Mouse (Mus musculus): ENCODE data around the gene Rbm14. TPM values are rescaled to one million over a fixed set of nuclear protein-coding genes. Genes with fewer than 3 reads are reported as not detected.
A peak's percentile ranks its signal among the peaks of the same experiment; 100 is the strongest.

Rbm14 gene
- total and polyA plus RNA-seq, 2 experiments from 2014 or later: 37.5 to 45.6 TPM

DNA sequence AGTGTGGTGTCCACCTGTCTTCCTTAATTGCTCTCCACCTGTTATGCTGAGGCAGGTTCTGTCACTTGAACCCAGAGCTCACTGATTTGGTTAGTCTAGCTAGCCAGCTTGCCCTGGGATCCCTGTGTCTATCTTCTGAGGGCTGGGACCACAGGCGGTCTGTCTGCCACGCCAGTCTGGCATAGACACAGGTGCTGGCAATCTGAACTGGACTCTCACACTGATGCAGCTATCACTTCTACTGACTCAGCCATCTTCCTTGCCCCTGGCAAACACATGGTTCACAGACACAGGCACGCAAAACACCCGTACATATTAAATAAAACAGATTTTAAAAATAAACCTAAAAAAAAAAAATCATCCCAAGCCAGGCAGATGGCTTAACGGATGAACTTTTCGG, 25.6 kb upstream of the Rbm14 start:
- no peak overlapping the region for H3K27ac ChIP-seq
- no peak for DNase-seq (ENCODE audit: low spot score)
- no peaks in the 10 kb centered on the region; the same call in 1 of the 2 replicates for H3K36me3 ChIP-seq (ENCODE audit: insufficient read depth, low read length)
- H3K4me3 ChIP-seq (ENCODE audit: low read length): no peak overlapping the region
- WGBS: 86% methylated on average over 6 of the region's 6 CpGs
- peaks cover 6% of the 10 kb centered on the region; the same call in 1 of the 2 replicates for H3K4me1 ChIP-seq (ENCODE audit: insufficient read depth, low read length)
- no peak overlapping the region for H3K9ac ChIP-seq (replicated peaks; ENCODE audit: low read length)
- no peak for ATAC-seq
- H3K9me3 ChIP-seq (ENCODE audit: low read length): no peaks in the 10 kb centered on the region
- no peak overlapping the region for H3K4me2 ChIP-seq (ENCODE audit: low read depth, low read length)
- H3K27me3 ChIP-seq (ENCODE audit: insufficient read depth, low read length): peaks cover 13% of the 10 kb centered on the region; the same call in 1 of the 2 replicates
- no peak for TF ChIP-seq CTCF (IDR thresholded peaks at IDR 0.05; ENCODE audit: low read depth)

DNA sequence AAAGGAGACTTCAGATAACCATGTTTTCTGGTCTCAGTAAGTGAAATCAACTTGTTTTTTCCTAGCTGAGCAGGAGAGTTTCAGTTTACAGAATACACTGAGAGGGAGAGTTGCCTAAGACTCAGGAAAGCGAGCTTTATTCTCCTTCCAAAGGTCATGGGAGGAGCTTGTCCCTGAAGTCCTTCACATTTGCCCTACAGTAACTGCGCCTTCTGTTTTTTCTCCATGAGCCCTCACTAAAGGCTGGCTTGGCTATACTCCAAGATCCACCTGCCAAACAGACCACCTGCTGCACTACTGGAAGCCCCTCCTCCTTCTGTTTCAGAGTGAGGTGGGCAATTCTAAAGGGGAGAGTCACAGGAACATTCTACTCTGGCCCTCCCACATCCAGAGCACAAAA, 24.7 kb upstream of the Rbm14 start:
- Histone ChIP-seq H3K27ac (no peak overlapping the region), H3K4me1 (ENCODE audit: insufficient read depth, low read length) (peaks cover 6% of the 10 kb centered on the region; the same call in 1 of the 2 replicates), H3K9ac (replicated peaks; ENCODE audit: low read length) (no peak overlapping the region), H3K9me3 (ENCODE audit: low read length) (no peaks in the 10 kb centered on the region), H3K4me3 (ENCODE audit: low read length) (no peak overlapping the region), H3K36me3 (ENCODE audit: insufficient read depth, low read length) (no peaks in the 10 kb centered on the region; the same call in 1 of the 2 replicates), H3K4me2 (ENCODE audit: low read depth, low read length) (no peak overlapping the region), H3K27me3 (ENCODE audit: insufficient read depth, low read length) (peaks cover 11% of the 10 kb centered on the region; the same call in 1 of the 2 replicates)
- 72% methylated on average over 2 of the region's 2 CpGs for WGBS
- TF ChIP-seq CTCF (IDR thresholded peaks at IDR 0.05; ENCODE audit: low read depth): no peak
- no peak for DNase-seq (ENCODE audit: low spot score)
- ATAC-seq: no peak

- no peak overlapping the region for H3K4me3 ChIP-seq (ENCODE audit: low read length)
- no peak overlapping the region for H3K9ac ChIP-seq (replicated peaks; ENCODE audit: low read length)
- DNase-seq (ENCODE audit: low spot score): no peak
- peaks cover 9% of the 10 kb centered on the region; the same call in 1 of the 2 replicates for H3K4me1 ChIP-seq (ENCODE audit: insufficient read depth, low read length)
- no peaks in the 10 kb centered on the region for H3K9me3 ChIP-seq (ENCODE audit: low read length)
- H3K4me2 ChIP-seq (ENCODE audit: low read depth, low read length): no peak overlapping the region
- WGBS: 80% methylated on average over 8 of the region's 8 CpGs
- ATAC-seq: no peak
- H3K36me3 ChIP-seq (ENCODE audit: insufficient read depth, low read length): no peaks in the 10 kb centered on the region; the same call in 1 of the 2 replicates
- TF ChIP-seq CTCF (IDR thresholded peaks at IDR 0.05; ENCODE audit: low read depth): no peak
- H3K27me3 ChIP-seq (ENCODE audit: insufficient read depth, low read length): no peaks in the 10 kb centered on the region
- no peak overlapping the region for H3K27ac ChIP-seq
Observed at GRCm38 (mm10) chr19:4833977-4834376, 22.5 kb upstream of the Rbm14 start.

DNA sequence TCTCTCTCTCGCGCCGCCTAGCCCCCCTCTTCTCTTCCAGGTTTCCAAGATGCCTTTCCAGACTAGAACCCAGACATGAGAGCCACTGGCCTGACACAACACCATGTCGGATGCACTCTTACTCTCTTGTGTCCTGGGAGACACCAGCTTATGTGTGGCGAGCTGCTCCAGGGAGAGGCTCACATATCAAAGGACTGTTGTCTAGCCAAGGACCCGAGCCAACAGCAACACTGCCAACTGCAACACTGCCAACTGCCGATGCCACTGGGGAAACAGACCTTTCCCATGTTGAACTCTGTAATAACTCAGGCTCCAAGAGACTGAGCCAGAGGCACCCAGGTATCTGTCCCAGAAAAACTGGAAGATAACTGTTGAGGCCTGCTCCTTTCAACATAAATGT, 17.7 kb upstream of the Rbm14 start:
- Histone ChIP-seq H3K4me3 (ENCODE audit: low read length) (no peak overlapping the region), H3K36me3 (ENCODE audit: insufficient read depth, low read length) (peaks cover 8% of the 10 kb centered on the region; the same call in 1 of the 2 replicates), H3K9me3 (ENCODE audit: low read length) (no peaks in the 10 kb centered on the region), H3K4me2 (ENCODE audit: low read depth, low read length) (no peak overlapping the region), H3K27me3 (ENCODE audit: insufficient read depth, low read length) (no peaks in the 10 kb centered on the region), H3K9ac (replicated peaks; ENCODE audit: low read length) (no peak overlapping the region), H3K27ac (0 out of 2 replicates have a peak overlapping the region, but pooled peaks have one; percentile 15), H3K4me1 (ENCODE audit: insufficient read depth, low read length) (0 out of 2 replicates have a peak, but pooled peaks cover 3% of the 10 kb centered on the region)
- 0 out of 2 replicates have a peak, but pooled peaks have one; percentile 4 for TF ChIP-seq CTCF (IDR thresholded peaks at IDR 0.05; ENCODE audit: low read depth)
- ATAC-seq: peak; percentile 76
- peak; percentile 70 for DNase-seq (ENCODE audit: low spot score)
- WGBS: 45% methylated on average over 7 of the region's 7 CpGs

GRCm38 (mm10) chr19:4828444-4829114, 17.1 kb upstream of the Rbm14 start:
- ATAC-seq (no peak), DNase-seq (ENCODE audit: low spot score) (no peak)
- Histone ChIP-seq H3K4me2 (ENCODE audit: low read depth, low read length) (no peak overlapping the region), H3K4me3 (ENCODE audit: low read length) (no peak overlapping the region), H3K27me3 (ENCODE audit: insufficient read depth, low read length) (no peaks in the 10 kb centered on the region), H3K4me1 (ENCODE audit: insufficient read depth, low read length) (0 out of 2 replicates have a peak, but pooled peaks cover 3% of the 10 kb centered on the region), H3K9me3 (ENCODE audit: low read length) (no peaks in the 10 kb centered on the region), H3K27ac (no peak overlapping the region), H3K36me3 (ENCODE audit: insufficient read depth, low read length) (peaks cover 8% of the 10 kb centered on the region; the same call in 1 of the 2 replicates), H3K9ac (replicated peaks; ENCODE audit: low read length) (no peak overlapping the region)
- 65% methylated on average over 16 of the region's 16 CpGs for WGBS
- TF ChIP-seq CTCF (IDR thresholded peaks at IDR 0.05; ENCODE audit: low read depth): no peak

DNA sequence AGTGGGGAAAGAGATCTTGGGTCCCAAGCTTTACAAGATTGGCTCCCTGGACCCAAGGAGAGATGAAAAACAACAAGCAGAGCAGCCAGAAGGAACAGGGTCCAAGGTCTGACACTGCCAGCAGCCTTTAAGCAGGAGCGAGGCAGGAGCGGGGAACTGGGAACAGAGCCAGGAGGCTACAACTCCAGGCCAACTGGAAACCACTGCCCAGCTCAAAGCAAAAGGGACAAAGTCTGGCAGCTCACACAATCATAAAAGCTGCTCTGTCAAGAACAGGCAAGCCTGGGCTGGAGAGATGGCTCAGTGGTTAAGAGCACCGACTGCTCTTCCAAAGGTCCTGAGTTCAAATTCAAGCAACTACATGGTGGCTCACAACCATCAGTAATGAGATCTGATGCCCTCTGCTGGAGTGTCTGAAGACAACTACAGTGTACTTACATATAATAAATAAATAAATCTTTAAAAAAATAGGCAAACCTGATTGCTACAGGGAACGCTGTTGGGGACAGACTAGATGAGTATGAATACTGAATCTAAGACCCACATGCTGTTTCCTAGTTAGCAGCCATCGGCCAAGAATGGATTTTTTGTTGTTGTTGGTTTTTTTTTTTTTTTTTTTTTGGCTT, 9.4 kb upstream of the Rbm14 start:
- no peaks in the 10 kb centered on the region for H3K27me3 ChIP-seq (ENCODE audit: insufficient read depth, low read length)
- H3K4me2 ChIP-seq (ENCODE audit: low read depth, low read length): no peak overlapping the region
- H3K36me3 ChIP-seq (ENCODE audit: insufficient read depth, low read length): peaks cover 8% of the 10 kb centered on the region; the same call in 1 of the 2 replicates
- H3K27ac ChIP-seq: no peak overlapping the region
- no peak overlapping the region for H3K9ac ChIP-seq (replicated peaks; ENCODE audit: low read length)
- 46% methylated on average over 5 of the region's 5 CpGs for whole genome bisulfite sequencing
- peak; percentile 40 for TF ChIP-seq CTCF (IDR thresholded peaks at IDR 0.05; ENCODE audit: low read depth)
- no peaks in the 10 kb centered on the region for H3K4me1 ChIP-seq (ENCODE audit: insufficient read depth, low read length)
- ATAC-seq (peak; percentile 92), DNase-seq (ENCODE audit: low spot score) (peak; percentile 88)
- no peak overlapping the region for H3K4me3 ChIP-seq (ENCODE audit: low read length)
- no peaks in the 10 kb centered on the region for H3K9me3 ChIP-seq (ENCODE audit: low read length)

Data from hindbrain, postnatal 0 days (tissue).